Mouse (Mus musculus) adrenal gland, postnatal 36 days (tissue): ENCODE measurements around the gene Prkcb. TPM values are rescaled to one million over a fixed set of nuclear protein-coding genes. Genes with fewer than 3 reads are reported as not detected.

Source experiments
- DNase-seq, 2 experiments: peaks; one replicate each; pipeline ENCODE4 v3.0.0; 2021; ENCODE audit warnings: mixed read lengths in 1 of 2
- total RNA-seq, 2 experiments: library from RNA; stranded (reverse); gene quantifications; 2 replicates each; pipeline ENCODE4 v1.2.3; 2021

Prkcb gene
- total RNA-seq, 2 experiments from 2014 or later, result 10.5 to 15.5 TPM

DNA sequence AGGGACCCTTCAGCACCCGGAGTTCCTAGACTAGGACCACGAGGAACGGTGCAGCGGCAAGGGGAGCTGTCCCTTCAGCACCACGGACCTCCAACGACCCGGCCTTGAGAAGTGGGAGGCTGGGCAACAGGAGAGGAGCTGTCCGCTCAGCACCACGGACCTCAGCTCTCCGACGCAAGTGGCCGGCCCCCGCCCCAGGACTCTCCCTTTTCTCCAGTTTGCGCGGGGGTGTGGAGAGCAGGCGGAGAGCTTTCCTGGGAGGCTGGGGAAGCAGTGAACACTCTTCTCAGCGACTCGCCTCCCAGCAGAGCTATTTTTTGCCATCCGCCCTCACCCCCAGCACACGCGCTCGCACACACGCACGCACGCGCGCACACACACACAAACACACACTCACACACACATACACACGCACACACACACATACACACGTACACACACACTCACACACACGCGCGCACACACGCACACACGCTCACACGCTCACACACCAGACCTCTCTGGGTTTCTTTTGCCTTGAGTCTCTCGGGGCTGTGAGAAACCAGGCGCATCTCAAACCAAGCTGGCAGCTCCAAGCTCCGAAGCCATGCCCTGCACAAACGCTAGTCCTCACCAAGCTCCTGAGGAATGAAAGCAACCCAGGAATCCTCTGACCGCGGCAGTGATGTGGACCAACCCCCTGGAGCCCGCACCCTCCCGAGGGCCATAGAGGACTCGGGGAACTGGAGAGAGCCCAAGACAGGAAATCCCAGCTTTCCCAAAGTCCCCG lies 382.5 kb downstream of the Prkcb start:
- DNase-seq, result peak; percentile 92 to 94

DNA sequence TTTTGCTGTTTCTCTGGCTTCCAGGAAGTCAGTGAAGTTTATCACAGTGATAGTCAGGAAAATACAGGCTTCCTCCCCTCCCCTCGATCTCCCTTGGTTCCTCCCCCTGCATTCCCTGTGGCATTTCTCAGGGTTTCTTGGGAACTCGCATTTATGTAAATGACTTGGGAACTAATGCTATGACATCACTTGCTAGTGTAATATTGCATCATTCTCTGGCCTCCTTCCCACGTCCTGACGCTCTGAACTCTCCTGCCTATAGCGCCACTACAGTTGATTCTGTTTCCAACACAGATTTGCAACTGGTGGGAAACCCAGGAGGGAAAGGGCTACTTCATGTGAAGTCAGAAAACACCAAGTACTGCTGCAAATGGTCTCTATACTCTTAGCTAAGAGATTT lies 384.4 kb downstream of the Prkcb start:
- no peak for DNase-seq

DNA sequence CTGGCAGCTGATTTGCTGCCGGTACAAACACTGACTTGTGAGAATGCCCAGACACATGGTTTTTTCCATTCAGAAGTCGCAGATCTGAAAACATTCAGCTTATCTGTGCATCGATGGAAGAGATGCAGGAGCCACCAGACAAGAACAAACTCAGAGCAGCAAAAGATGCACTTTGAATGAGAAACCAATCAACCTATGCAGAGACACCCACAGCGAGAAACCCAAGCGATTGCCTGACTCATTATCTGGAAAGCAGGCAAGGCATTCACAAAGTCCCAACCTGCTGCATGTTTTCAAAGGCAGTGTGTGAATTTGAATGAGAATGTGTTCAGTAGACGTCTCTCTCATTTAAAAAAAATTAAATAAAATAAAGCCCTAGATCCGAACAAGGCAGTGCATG lies 386.7 kb downstream of the Prkcb start:
- DNase-seq, result no peak

Other genes with a start within 250 kb of the Prkcb start
- gene Ubfd1, start 221.6 kb upstream of the Prkcb start, total RNA-seq, result 10 to 100 TPM; 49.5 to 63.8 TPM
- 10 to 100 TPM; 19.0 to 25.5 TPM for gene Ears2, start 221.5 kb upstream of the Prkcb start, total RNA-seq
- gene Ndufab1, start 186.9 kb upstream of the Prkcb start, total RNA-seq, result 100 to 1,000 TPM; 502 to 538 TPM
- 1 to 10 TPM; 1.6 to 1.9 TPM for gene Palb2, start 155.8 kb upstream of the Prkcb start, total RNA-seq
- 10 to 100 TPM; 60.6 to 66.2 TPM for gene Dctn5, start 155.7 kb upstream of the Prkcb start, total RNA-seq
- 1 to 10 TPM; 4.0 to 4.3 TPM for gene Plk1, start 129.3 kb upstream of the Prkcb start, total RNA-seq
- under 1 TPM; 0.13 to 0.16 TPM for gene Ern2, start 102.5 kb upstream of the Prkcb start, total RNA-seq
- gene Chp2, start 69.3 kb upstream of the Prkcb start, total RNA-seq, result 1 to 10 TPM; 1.4 to 2.2 TPM